Mouse (Mus musculus) left cerebral cortex, adult 11 months (tissue): ENCODE results near the gene Camsap2.

ENCODE experiments used
- DNase-seq: peaks from one replicate; pipeline ENCODE4 v3.0.0; 2022; ENCODE audit warnings: low spot score

Camsap2 gene

DNA sequence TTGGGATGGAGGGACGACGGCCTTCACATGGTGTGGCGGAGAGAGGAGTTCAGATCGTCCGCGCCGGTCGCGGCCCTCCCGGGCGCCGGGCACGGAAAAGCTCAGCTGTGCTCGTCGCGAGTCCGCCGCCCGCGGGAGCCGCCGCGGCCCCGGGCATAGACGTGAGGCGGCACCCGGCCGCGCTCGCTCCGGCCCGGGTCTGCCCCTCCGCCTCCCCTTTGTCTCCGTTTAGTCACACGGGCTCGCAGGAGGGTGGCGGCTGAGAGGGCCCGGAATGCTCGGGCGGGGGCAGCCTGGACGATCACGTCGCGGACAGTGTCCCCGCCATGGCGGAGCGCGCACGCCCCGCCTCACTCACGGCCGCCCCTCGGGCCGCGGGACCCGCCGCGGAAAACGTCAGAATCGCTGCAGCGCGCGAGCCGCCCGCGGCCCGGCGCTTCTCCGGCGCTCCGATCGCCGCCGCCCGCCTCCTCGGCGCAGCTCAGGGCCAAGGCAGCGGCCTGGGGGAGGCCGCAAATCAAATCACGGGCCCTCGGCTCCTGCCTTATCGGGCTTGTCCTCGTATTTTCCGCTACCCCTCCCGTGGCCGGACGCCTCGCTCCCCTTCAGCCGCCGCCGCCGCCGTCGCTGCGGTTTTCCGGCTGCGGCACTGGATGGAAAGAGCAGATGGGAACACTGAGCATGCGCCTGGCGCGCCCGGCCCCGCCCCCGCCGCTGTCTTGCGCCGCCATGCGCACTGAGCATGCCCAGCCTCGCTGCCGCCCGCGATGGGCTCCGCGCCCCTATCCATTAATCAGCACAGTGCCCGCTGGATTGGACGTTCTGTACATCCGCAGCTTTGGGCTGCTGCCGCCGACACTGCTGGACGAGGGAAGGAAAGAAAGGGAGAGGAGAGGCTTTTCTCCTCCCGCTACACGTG is at the start of gene Camsap2:
Gene Camsap2 (minus strand): TSS at position 651 of the 919 bp plus-strand sequence.
- DNase-seq: peak; percentile 89

DNA sequence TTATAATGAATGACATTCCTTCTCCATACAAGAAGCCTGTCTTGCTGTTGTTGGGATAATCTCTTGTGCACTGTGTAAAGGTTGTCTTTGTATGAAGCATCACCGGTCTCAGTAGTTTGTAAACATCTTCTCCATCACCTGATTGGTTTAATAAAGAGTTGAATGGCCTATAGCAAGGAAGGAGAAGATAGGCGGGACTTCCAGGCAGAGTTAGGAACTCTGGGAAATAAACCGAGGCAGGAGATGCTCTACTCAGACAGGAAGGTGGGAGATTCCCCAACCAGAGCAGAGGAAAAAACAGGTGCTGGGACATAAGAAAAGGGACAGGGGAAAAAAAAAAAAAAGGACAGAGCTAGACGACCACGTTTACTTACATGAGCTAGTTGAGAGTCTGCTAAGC is 49.2 kb upstream of the Camsap2 start:
- no peak for DNase-seq

DNA sequence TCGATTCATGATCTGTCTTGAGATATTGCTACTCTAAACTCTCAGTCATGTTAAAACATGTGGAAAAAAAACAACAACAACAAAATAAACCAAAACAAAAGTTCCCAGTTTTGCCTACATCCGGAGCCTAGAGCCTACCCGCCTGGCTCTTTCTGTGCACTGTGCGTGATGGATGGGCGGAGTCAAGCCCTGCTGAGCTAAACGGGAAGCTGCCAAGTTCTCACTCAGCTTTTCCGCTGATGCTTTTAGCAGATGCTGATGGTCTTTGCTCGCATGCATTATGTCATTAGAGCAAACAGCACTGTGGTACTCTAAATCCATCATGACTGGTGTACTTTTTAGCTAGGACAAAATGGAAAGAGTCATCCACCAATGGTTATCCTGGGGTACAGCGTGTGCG is 48.6 kb upstream of the Camsap2 start:
- no peak for DNase-seq

- no peak for DNase-seq
Measured at GRCm38 (mm10) chr1:136386914-136387313, 41.0 kb upstream of the Camsap2 start.

DNA sequence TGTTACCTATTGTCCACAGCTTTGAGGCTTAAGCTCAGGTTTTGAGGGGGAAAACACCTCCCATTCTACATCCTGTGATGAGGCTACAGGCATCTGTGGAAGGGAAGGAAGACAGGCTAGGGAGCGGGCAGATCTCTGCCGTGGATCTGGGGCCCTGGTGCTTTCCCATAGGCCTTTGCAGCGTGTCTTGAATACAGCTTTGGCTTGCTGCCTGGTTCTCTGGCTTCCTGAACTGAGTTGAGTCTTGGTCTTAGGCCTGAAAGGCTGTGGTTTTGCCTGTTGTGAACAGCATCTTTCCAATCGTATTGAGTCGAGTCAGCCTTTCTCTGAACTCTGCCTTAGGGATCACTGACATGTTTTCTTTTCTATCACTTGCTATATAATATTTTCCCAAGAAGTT is 35.7 kb upstream of the Camsap2 start:
- no peak for DNase-seq

GRCm38 (mm10) chr1:136381169-136381568 is 35.3 kb upstream of the Camsap2 start:
- DNase-seq: no peak

- no peak for DNase-seq
Measured at GRCm38 (mm10) chr1:136380606-136381005, 34.7 kb upstream of the Camsap2 start.

- DNase-seq: no peak
Measured at GRCm38 (mm10) chr1:136380161-136380560, 34.3 kb upstream of the Camsap2 start.

DNA sequence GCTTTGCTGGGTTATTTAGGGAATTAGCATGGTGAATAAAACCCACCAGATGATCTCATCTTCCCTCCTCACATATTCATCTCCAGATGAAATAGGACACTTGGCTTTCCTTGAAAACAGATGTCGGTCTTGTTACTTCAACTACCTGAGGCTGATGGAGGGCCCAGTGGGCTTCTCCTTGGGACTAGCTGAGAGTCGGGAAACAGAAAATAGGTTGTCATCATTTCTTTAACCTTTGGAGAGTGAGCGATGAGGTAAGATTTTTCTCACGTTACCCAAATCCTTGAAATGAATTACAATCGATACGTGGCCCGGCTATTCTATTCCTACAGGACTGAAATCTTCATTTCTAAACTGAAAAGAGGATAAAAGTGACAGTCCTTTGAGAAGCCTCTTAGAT is 33.4 kb upstream of the Camsap2 start:
- no peak for DNase-seq

GRCm38 (mm10) chr1:136365986-136366385 is 20.1 kb upstream of the Camsap2 start:
- no peak for DNase-seq

GRCm38 (mm10) chr1:136364711-136365110 is 18.8 kb upstream of the Camsap2 start:
- no peak for DNase-seq

DNA sequence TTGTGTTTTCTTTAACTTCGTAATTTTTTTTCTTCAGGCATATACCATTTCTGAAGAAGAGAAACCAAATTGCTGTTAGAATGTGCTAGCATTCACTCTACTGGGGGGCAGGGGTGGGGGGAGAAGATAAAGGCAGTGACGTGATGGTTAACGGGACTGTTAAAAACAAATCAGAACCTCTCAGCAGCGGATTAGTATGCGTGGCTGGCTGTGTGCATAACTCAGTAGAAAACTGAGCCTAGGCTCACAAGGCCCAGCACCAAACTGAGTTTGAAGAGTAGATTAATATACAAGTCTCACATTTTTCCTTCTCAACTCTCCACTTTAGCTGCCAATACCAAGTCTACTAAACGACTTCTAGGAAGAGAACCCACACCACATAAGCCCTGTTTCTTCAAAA is 17.1 kb upstream of the Camsap2 start:
- DNase-seq: no peak

DNA sequence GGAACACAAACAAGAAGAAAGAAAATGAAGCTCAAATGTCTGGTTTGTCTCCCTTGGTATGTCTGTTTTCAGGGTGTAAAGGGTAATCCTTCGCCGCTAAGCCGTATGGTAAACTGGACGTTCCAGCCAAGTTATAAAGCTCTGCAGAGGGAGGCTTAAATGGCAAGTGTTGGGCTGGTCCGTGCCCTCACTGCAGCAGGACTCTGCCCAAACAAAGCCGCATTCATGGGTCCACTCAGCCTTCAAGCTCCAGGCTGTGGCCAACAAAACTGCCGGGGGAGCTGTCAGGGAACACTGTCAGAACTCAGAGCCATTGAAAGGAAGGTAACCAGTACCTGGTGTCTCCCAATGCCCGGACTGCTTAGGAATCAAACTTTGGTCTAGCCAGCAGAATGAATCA is 16.7 kb upstream of the Camsap2 start:
- no peak for DNase-seq

DNA sequence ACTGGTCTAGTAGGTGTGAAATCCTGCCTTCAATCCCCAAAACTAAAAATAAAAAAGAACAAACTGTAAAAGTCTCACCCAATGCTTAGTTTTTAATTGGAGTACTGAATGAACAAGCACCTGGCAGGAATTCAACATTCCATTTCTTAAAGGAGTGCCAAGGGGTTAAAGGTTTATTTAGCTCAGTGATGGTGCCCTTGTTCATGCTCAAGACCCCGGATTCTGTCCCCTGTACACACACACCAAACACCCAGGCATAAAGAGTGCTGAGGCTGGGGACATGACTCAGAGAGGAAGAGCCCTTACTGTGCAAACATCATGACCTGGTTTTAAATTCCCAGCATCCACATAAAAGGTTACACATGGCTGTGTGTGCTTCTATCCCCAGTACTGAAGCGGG is 15.5 kb upstream of the Camsap2 start:
- no peak for DNase-seq

- DNase-seq: no peak
Measured at GRCm38 (mm10) chr1:136360909-136361308, 15.0 kb upstream of the Camsap2 start.

- DNase-seq: no peak
Measured at GRCm38 (mm10) chr1:136358841-136359360, 13.0 kb upstream of the Camsap2 start.

GRCm38 (mm10) chr1:136355651-136356050 is 9.7 kb upstream of the Camsap2 start:
- no peak for DNase-seq

DNA sequence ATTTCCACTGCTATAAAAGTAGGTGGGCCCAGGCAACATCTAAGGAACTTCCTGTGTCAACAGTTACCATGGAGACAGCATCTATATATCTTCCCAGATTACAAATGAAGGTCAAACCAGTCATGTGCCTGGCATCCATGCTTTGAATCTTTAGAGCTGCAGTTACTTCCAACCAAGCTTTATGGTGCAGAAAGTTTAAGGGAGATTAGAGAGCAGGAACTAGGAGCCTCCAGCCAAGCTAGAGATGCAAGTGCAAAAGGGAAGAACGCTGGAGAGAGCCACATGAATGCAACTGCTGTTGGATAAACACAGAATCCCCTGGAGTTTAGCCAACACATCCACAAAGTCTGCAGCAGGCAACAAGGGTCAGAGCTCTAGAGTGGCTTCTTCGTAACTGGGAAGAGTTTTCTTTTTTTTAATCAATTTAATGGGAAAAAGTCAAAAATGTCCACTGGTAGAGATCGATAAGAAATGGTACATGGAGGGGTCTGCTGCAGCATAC is 4.8 kb upstream of the Camsap2 start:
- no peak for DNase-seq

DNA sequence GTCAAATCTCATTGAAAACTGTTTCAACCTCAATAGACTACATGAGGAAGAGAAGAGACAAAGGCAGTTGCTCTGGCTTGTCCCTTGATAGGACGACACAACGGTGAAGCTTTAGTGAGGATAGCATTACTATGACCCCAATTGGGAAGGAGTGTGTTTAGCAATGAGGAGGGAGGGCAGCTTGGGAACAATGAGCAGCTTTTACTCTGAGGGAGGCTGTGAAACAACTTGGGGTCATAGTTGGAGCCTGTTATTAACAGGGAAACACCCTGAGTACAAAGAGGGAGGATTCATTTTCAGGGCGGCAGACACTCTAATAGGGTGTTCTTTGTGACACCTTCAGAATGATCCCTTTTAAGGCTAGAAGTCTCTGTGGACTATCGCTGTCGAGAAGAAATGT is 2.2 kb upstream of the Camsap2 start:
- DNase-seq: no peak

DNA sequence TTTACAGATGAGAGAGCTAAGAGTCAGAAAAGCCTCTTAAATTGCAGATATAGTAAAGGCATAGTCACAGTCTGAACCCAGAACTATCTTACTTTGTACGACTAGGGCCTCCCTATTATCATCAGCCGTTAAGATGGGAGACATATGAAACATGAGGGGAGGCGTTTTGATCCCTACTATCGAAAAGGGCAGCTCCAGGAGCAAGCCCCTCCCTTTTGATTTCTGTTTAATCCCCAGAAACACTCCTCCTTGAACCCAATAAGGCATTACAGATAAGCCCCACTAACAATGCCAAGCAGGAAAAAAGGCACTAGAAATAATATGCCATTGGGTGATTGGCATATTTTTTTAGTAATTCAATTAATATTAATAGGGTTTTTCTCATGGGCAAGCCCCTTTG is 1.2 kb upstream of the Camsap2 start:
- no peak for DNase-seq

- no peak for DNase-seq
Measured at GRCm38 (mm10) chr1:136346373-136347035, 600 bp upstream of the Camsap2 start.

DNA sequence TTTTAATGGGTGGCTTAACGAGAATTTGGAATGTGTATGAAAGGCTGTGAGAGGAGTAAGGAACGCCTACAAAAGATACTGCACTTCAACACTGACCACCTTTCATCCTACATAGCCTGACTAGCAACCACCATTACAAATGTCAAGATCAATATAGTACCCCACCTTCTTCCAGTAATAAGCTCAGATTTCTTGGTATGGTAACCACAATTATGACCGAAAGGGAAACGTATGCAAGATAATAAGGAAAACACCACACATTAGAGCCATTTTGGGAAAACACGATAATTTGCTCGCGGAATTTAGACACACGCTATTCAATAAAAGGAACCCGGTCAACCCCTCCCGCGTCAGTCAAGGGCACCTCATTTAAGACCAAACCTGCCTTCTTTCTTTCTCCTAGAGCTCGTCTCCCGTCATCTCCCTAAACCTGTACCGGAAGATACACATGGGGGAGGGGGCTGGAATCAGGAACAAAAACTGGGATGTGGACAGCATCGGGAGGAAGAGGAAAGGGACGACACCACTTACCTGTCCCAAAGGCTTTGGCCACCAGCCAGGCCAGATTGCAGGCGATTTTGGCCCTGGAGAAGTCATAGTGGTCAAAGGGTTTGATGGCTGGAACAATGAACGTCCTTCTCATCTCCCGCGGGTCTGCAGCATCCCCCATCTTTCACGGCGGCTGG is 993 bp downstream of the Camsap2 start:
- DNase-seq: no peak
